Mouse (Mus musculus) liver, adult 2 months (tissue): ENCODE results near the gene Plekhb2. TPM values are rescaled to one million over a fixed set of nuclear protein-coding genes. Genes with fewer than 3 reads are reported as not detected.

ENCODE experiments used
- DNase-seq: peaks from one replicate; pipeline ENCODE4 v3.0.0-alpha.2; 2011; ENCODE audit warnings: low read depth, low spot score; ENCODE audit errors: extremely low read depth
- H3K27ac ChIP-seq: fragments of 200-500 bp; replicated peaks from 2 replicates; pipeline ENCODE4 v1.5.1; 2012; ENCODE audit warnings: low read depth, mild to moderate bottlenecking, control low read depth, inconsistent platforms, low read length; ENCODE audit not compliant: insufficient read depth
- H3K27me3 ChIP-seq: fragments of 200-500 bp; 2 replicates; pipeline ENCODE4 v1.6.1; 2012; ENCODE audit warnings: mild to moderate bottlenecking, moderate library complexity, low read length, inconsistent platforms; ENCODE audit not compliant: control insufficient read depth, insufficient read depth
- H3K36me3 ChIP-seq: fragments of 200-500 bp; 2 replicates; pipeline ENCODE4 v1.6.1; 2012; ENCODE audit warnings: low read length, inconsistent platforms; ENCODE audit not compliant: control insufficient read depth, insufficient read depth
- H3K4me1 ChIP-seq: fragments of 200-500 bp; 2 replicates; pipeline ENCODE4 v1.6.1; 2011; ENCODE audit warnings: low read length; ENCODE audit not compliant: control insufficient read depth, insufficient read depth
- H3K4me3 ChIP-seq: fragments of 200-500 bp; 2 replicates; pipeline ENCODE4 v1.5.1; 2011; ENCODE audit warnings: low read depth, mild to moderate bottlenecking, control low read depth, low read length, moderate library complexity; ENCODE audit not compliant: insufficient read depth
- H3K79me2 ChIP-seq: fragments of 200-500 bp; 2 replicates; pipeline ENCODE4 v1.6.1; 2012; ENCODE audit warnings: inconsistent platforms, mild to moderate bottlenecking, low read length, moderate library complexity; ENCODE audit not compliant: control insufficient read depth, insufficient read depth
- H3K9ac ChIP-seq: fragments of 200-500 bp; 2 replicates; pipeline ENCODE4 v1.6.1; 2012; ENCODE audit warnings: low read depth, mild to moderate bottlenecking, control low read depth, inconsistent platforms, low read length
- CTCF ChIP-seq: fragments of 200-500 bp; IDR thresholded peaks from 2 replicates; pipeline ENCODE4 v1.5.1; 2011; ENCODE audit warnings: low read depth, low read length, control low read depth
- POLR2A ChIP-seq: fragments of 200-500 bp; IDR thresholded peaks from 2 replicates; pipeline ENCODE4 v1.6.1; 2011; ENCODE audit warnings: low read length, control low read depth; ENCODE audit not compliant: insufficient read depth; ENCODE audit errors: extremely low read depth
- WGBS: fragments of 180-500 bp; shearing (Covaris S2); methylation state at CpG from one replicate; pipeline ENCODE4 v1.1.7; 2018; 5-methylcytosine and 5-hydroxymethylcytosine counted together
- polyA plus RNA-seq: library from polyadenylated mRNA; depleted of rRNA; stranded (reverse); fragments of >200 nt; gene quantifications from 2 replicates; pipeline ENCODE4 v1.2.3, GENCODE M21; 2012
- total RNA-seq: library from RNA; depleted of rRNA; stranded (reverse); fragments of >200 nt; gene quantifications from 2 replicates; pipeline ENCODE4 v1.2.3, GENCODE M21; 2014

Gene Plekhb2
- total and polyA plus RNA-seq, 2 experiments: 10.6 to 14.5 TPM

GRCm38 (mm10) chr1:34871170-34871569 lies 21.4 kb downstream of the Plekhb2 start:
- Histone ChIP-seq H3K36me3 (peaks cover 16% of the 10 kb centered on the region), H3K27me3 (no peaks in the 10 kb centered on the region), H3K79me2 (no peaks in the 10 kb centered on the region), H3K4me1 (no peaks in the 10 kb centered on the region), H3K9ac (no peak overlapping the region), H3K4me3 (no peak overlapping the region), H3K27ac (no peak overlapping the region)
- DNase-seq: no peak
- WGBS: 95% methylated on average over 9 of the region's 9 CpGs
- TF ChIP-seq POLR2A: no peak
- no peak for TF ChIP-seq CTCF

GRCm38 (mm10) chr1:34873551-34873950 lies 23.8 kb downstream of the Plekhb2 start:
- DNase-seq: no peak
- H3K36me3 ChIP-seq: peaks cover 16% of the 10 kb centered on the region
- H3K27ac ChIP-seq: no peak overlapping the region
- no peak overlapping the region for H3K4me3 ChIP-seq
- 91% methylated on average over 5 of the region's 5 CpGs for WGBS
- H3K9ac ChIP-seq: no peak overlapping the region
- no peaks in the 10 kb centered on the region for H3K27me3 ChIP-seq
- no peaks in the 10 kb centered on the region for H3K4me1 ChIP-seq
- no peaks in the 10 kb centered on the region for H3K79me2 ChIP-seq
- TF ChIP-seq CTCF (no peak), POLR2A (no peak)

GRCm38 (mm10) chr1:34879611-34880010 lies 29.8 kb downstream of the Plekhb2 start:
- 78% methylated on average over 6 of the region's 6 CpGs for WGBS

GRCm38 (mm10) chr1:34883776-34884175 lies 34.0 kb downstream of the Plekhb2 start:
- no peak overlapping the region for H3K4me3 ChIP-seq
- no peaks in the 10 kb centered on the region for H3K4me1 ChIP-seq
- no peaks in the 10 kb centered on the region for H3K79me2 ChIP-seq
- DNase-seq: no peak
- H3K9ac ChIP-seq: no peak overlapping the region
- TF ChIP-seq POLR2A (no peak), CTCF (no peak)
- no peaks in the 10 kb centered on the region for H3K27me3 ChIP-seq
- H3K36me3 ChIP-seq: no peaks in the 10 kb centered on the region
- H3K27ac ChIP-seq: no peak overlapping the region

More at GRCm38 (mm10) chr1:34879611-34880010, 29.8 kb downstream of the Plekhb2 start:
- TF ChIP-seq CTCF (no peak), POLR2A (no peak)
- DNase-seq: no peak
- no peak overlapping the region for H3K9ac ChIP-seq
- no peaks in the 10 kb centered on the region for H3K4me1 ChIP-seq
- H3K27ac ChIP-seq: no peak overlapping the region
- peaks cover 2% of the 10 kb centered on the region for H3K36me3 ChIP-seq
- no peak overlapping the region for H3K4me3 ChIP-seq
- no peaks in the 10 kb centered on the region for H3K79me2 ChIP-seq
- no peaks in the 10 kb centered on the region for H3K27me3 ChIP-seq

- TF ChIP-seq CTCF: peak; percentile 53
- no peak for TF ChIP-seq POLR2A
- Histone ChIP-seq H3K9ac (no peak overlapping the region), H3K27me3 (no peaks in the 10 kb centered on the region), H3K4me3 (no peak overlapping the region), H3K79me2 (no peaks in the 10 kb centered on the region), H3K27ac (no peak overlapping the region), H3K36me3 (no peaks in the 10 kb centered on the region), H3K4me1 (no peaks in the 10 kb centered on the region)
- DNase-seq: no peak
- 47% methylated on average over 14 of the region's 14 CpGs for WGBS
Observed at GRCm38 (mm10) chr1:34891559-34892289, 41.9 kb downstream of the Plekhb2 start.

- H3K27me3 ChIP-seq: no peaks in the 10 kb centered on the region
- WGBS: 61% methylated on average over 3 of the region's 3 CpGs
- no peaks in the 10 kb centered on the region for H3K79me2 ChIP-seq
- no peaks in the 10 kb centered on the region for H3K36me3 ChIP-seq
- no peak overlapping the region for H3K9ac ChIP-seq
- no peak overlapping the region for H3K4me3 ChIP-seq
- H3K27ac ChIP-seq: no peak overlapping the region
- DNase-seq: no peak
- TF ChIP-seq POLR2A: no peak
- TF ChIP-seq CTCF: no peak
- no peaks in the 10 kb centered on the region for H3K4me1 ChIP-seq
Observed at GRCm38 (mm10) chr1:34892466-34892865, 42.7 kb downstream of the Plekhb2 start.
